Comparison of ENCODE assay signal across 8 mouse cellular contexts in the genomic region with DNA sequence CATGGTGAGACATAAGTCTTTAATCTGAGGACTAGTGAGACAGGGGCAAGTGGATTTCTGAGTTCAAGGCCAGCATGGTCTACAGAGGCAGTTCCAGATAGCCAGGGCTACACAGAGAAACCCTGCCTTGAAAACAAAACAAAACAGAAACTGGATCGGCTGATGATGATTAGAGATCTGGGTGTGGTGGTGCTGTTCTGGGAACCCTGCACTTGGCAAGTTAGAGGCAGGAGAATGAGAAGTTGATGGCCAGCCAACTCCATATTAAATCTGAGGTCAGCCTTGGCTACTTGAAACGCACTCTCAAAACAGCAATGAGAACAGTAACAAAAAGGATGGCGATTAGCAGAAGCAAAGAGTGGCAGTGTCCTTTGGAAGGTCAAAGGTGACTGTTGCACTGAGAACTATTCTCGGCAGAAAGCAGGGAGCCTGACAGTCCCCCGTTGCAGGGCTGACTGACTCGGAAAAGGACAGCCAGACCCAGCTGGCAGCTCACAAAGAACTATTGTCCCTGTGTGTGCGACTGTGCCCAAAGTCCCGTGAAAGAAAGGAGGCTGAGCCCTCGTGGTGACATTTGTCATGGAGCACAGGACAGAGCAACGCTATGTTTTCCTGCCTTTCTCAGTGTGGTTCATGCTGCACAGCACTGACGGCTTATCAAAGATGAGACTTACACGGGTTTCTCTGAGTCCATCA. TPM values are rescaled to one million over a fixed set of nuclear protein-coding genes. Genes with fewer than 3 reads are reported as not detected.
DNase-seq lines count a peak whose midpoint lies in the region; ATAC-seq lines count a peak whose summit lies in the region.

No protein-coding gene starts in this region.

- 0 out of 2 replicates have a peak overlapping the region, but pooled peaks have one; percentile 0 for H3K4me2 ChIP-seq in forebrain, embryonic 13.5 days
- 0 out of 2 replicates have a peak overlapping the region, but pooled peaks have one; percentile 1 for H3K4me2 ChIP-seq in midbrain, embryonic 13.5 days (replicated peaks)
- H3K4me2 ChIP-seq in kidney, embryonic 15.5 days, result no peak overlapping the region

- WGBS in forebrain, embryonic 13.5 days, result 6% methylated on average over 12 of the region's 12 CpGs
- 2% methylated on average over 12 of the region's 12 CpGs for WGBS in midbrain, embryonic 13.5 days
- 33% methylated on average over 12 of the region's 12 CpGs for WGBS in kidney, embryonic 15.5 days

- H3K4me3 ChIP-seq in forebrain, embryonic 13.5 days, result no peak overlapping the region
- no peak overlapping the region for H3K4me3 ChIP-seq in midbrain, embryonic 13.5 days (replicated peaks)
- no peak overlapping the region for H3K4me3 ChIP-seq in kidney, embryonic 15.5 days (replicated peaks)

- H3K9me3 ChIP-seq in forebrain, embryonic 13.5 days (replicated peaks), result no peaks in the 10 kb centered on the region
- H3K9me3 ChIP-seq in midbrain, embryonic 13.5 days, result no peaks in the 10 kb centered on the region
- no peaks in the 10 kb centered on the region for H3K9me3 ChIP-seq in kidney, embryonic 15.5 days (replicated peaks)

- peak; percentile 71 for ATAC-seq in forebrain, embryonic 13.5 days
- ATAC-seq in midbrain, embryonic 13.5 days, result peak; percentile 81
- no peak for ATAC-seq in inflammation-experienced regulatory T-cells, adult 6 months
- no peak; the same call in 1 of the 2 replicates for ATAC-seq in kidney, embryonic 15.5 days (replicated peaks; ENCODE audit: low FRiP score)

- H3K36me3 ChIP-seq in forebrain, embryonic 13.5 days (ENCODE audit: poor library complexity, severe bottlenecking), result no peaks in the 10 kb centered on the region
- H3K36me3 ChIP-seq in midbrain, embryonic 13.5 days, result no peaks in the 10 kb centered on the region
- H3K36me3 ChIP-seq in kidney, embryonic 15.5 days, result no peaks in the 10 kb centered on the region

- H3K9ac ChIP-seq in forebrain, embryonic 13.5 days, result no peak overlapping the region
- H3K9ac ChIP-seq in midbrain, embryonic 13.5 days (replicated peaks), result 0 out of 2 replicates have a peak overlapping the region, but pooled peaks have one; percentile 1
- no peak overlapping the region for H3K9ac ChIP-seq in kidney, embryonic 15.5 days

- H3K27me3 ChIP-seq in forebrain, embryonic 13.5 days, result no peaks in the 10 kb centered on the region
- no peaks in the 10 kb centered on the region for H3K27me3 ChIP-seq in midbrain, embryonic 13.5 days
- H3K27me3 ChIP-seq in kidney, embryonic 15.5 days, result no peaks in the 10 kb centered on the region

- no peak overlapping the region for H3K27ac ChIP-seq in forebrain, embryonic 13.5 days
- no peak overlapping the region for H3K27ac ChIP-seq in midbrain, embryonic 13.5 days
- no peak overlapping the region for H3K27ac ChIP-seq in kidney, embryonic 15.5 days

- intact Hi-C loops in gastrocnemius, postnatal 36 days (cut with DNase I), result no loop called here

- peaks cover 6% of the 10 kb centered on the region for H3K4me1 ChIP-seq in forebrain, embryonic 13.5 days
- H3K4me1 ChIP-seq in midbrain, embryonic 13.5 days (replicated peaks), result peaks cover 10% of the 10 kb centered on the region; the same call in 1 of the 2 replicates
- H3K4me1 ChIP-seq in kidney, embryonic 15.5 days, result peaks cover 9% of the 10 kb centered on the region; the same call in 1 of the 2 replicates

- peak; percentile 50 for DNase-seq in gastrocnemius, adult 18-20 months (ENCODE audit: low spot score)
- DNase-seq in gastrocnemius, postnatal 36 days, result no peak
- DNase-seq in 3134 (ENCODE audit: extremely low read depth, insufficient read length, low spot score) (peak; percentile 35), MN1 (ENCODE audit: low spot score) (no peak)

RNA-seq across cellular contexts. Expression of gene Slc31a2, which starts 12.6 kb away (rescaled TPM):
- 1 to 10 TPM; 5.3 to 6.2 TPM for total RNA-seq in gastrocnemius, adult 18-20 months (2021)
- 1 to 10 TPM; 4.1 to 4.4 TPM for total RNA-seq in gastrocnemius, postnatal 36 days (2021)
- polyA plus RNA-seq in forebrain, embryonic 13.5 days (2015; fragmentation: Nextera tagmentation; extraction: Ambion mirVana), result 8.0 and 8.1 TPM in 2 replicates
- polyA plus RNA-seq in midbrain, embryonic 13.5 days (2015; fragmentation: Nextera tagmentation; extraction: Ambion mirVana), result 11.4 and 12.5 TPM in 2 replicates
- 10 to 100 TPM in 1 of 3 experiments, 1 to 10 TPM in 2; 7.7 to 11.0 (median 9.0) TPM for polyA plus RNA-seq in inflammation-experienced regulatory T-cells, adult 6 months (2017; shearing (Covaris generic))
- 23.9 and 26.5 TPM in 2 replicates for polyA plus RNA-seq in kidney, embryonic 15.5 days (2015; fragmentation: Nextera tagmentation; extraction: Ambion mirVana)

RNA-seq across cellular contexts. Expression of gene Zfp37, which starts 44.1 kb away (rescaled TPM):
- 1 to 10 TPM in 1 of 2 experiments, under 1 TPM in 1; 0.82 to 1.3 TPM for total RNA-seq in gastrocnemius, adult 18-20 months (2021)
- 1 to 10 TPM in 1 of 2 experiments, under 1 TPM in 1; 0.72 to 1.2 TPM for total RNA-seq in gastrocnemius, postnatal 36 days (2021)
- polyA plus RNA-seq in forebrain, embryonic 13.5 days (2015; fragmentation: Nextera tagmentation; extraction: Ambion mirVana), result 19.8 and 20.5 TPM in 2 replicates
- 28.1 and 34.6 TPM in 2 replicates for polyA plus RNA-seq in midbrain, embryonic 13.5 days (2015; fragmentation: Nextera tagmentation; extraction: Ambion mirVana)
- polyA plus RNA-seq in inflammation-experienced regulatory T-cells, adult 6 months (2017; shearing (Covaris generic)), result not detected
- 10.2 and 11.3 TPM in 2 replicates for polyA plus RNA-seq in kidney, embryonic 15.5 days (2015; fragmentation: Nextera tagmentation; extraction: Ambion mirVana)

Comparison
In these comparisons a context has a peak if more than half of its experiments do, and no peak if none do; other contexts are left out.
1. DNase-seq: peak in gastrocnemius, adult 18-20 months (single experiment) and 3134 (single experiment); none in gastrocnemius, postnatal 36 days (0 of 2) and MN1 (single experiment).
2. ATAC-seq: peak in forebrain, embryonic 13.5 days (single experiment) and midbrain, embryonic 13.5 days (single experiment); none in inflammation-experienced regulatory T-cells, adult 6 months (single experiment) and kidney, embryonic 15.5 days (single experiment).
3. RNA of gene Zfp37, which starts 44.1 kb away (polyA plus RNA-seq): 28.1 to 34.6 TPM in midbrain, embryonic 13.5 days, 19.8 to 20.5 TPM in forebrain, embryonic 13.5 days and 10.2 to 11.3 TPM in kidney, embryonic 15.5 days; not detected in inflammation-experienced regulatory T-cells, adult 6 months; every median in the first group is over 10 times any median in the second.